Mouse (Mus musculus) limb, embryonic 10.5 days (tissue): ENCODE results near the gene Mat2a. TPM values are rescaled to one million over a fixed set of nuclear protein-coding genes. Genes with fewer than 3 reads are reported as not detected.
"Not testable (repeated sequence)": the region's sequence is repeated elsewhere in the genome, so short reads cannot be mapped to it uniquely, and the experiment has no call there.

Experiments used
- DNase-seq: peaks from one replicate; pipeline ENCODE4 v3.0.0-alpha.2; 2017; ENCODE audit warnings: low spot score
- H3K27ac ChIP-seq: fragments of 300-500 bp; sonication (generic); 2 replicates; pipeline ENCODE4 v1.5.1; 2016; ENCODE audit warnings: mild to moderate bottlenecking
- H3K27me3 ChIP-seq: fragments of 300-500 bp; sonication (generic); 2 replicates; pipeline ENCODE4 v1.6.1; 2016; ENCODE audit warnings: low read depth, mild to moderate bottlenecking; ENCODE audit not compliant: poor library complexity, severe bottlenecking
- H3K36me3 ChIP-seq: fragments of 300-500 bp; sonication (generic); 2 replicates; pipeline ENCODE4 v1.6.1; 2016; ENCODE audit warnings: mild to moderate bottlenecking, moderate library complexity
- H3K4me1 ChIP-seq: fragments of 300-500 bp; sonication (generic); 2 replicates; pipeline ENCODE4 v1.6.1; 2016
- H3K4me3 ChIP-seq: fragments of 300-500 bp; sonication (generic); 2 replicates; pipeline ENCODE4 v1.5.1; 2016; ENCODE audit warnings: mild to moderate bottlenecking, moderate library complexity
- H3K9me3 ChIP-seq: fragments of 300-500 bp; sonication (generic); replicated peaks from 2 replicates; pipeline ENCODE4 v1.6.1; 2016; ENCODE audit warnings: mild to moderate bottlenecking
- WGBS: fragments of 180-500 bp; shearing (Covaris S2); methylation state at CpG from one replicate; pipeline ENCODE4 v1.1.7; 2016; 5-methylcytosine and 5-hydroxymethylcytosine counted together
- polyA plus RNA-seq: library from polyadenylated mRNA; unstranded; fragments of >200 nt; fragmentation: Nextera tagmentation; extraction: Ambion mirVana; gene quantifications from 2 replicates; pipeline ENCODE4 v1.2.1, GENCODE M21; 2016

Mat2a gene
- polyA plus RNA-seq, 1 experiment from 2014 or later = 481 TPM

DNA sequence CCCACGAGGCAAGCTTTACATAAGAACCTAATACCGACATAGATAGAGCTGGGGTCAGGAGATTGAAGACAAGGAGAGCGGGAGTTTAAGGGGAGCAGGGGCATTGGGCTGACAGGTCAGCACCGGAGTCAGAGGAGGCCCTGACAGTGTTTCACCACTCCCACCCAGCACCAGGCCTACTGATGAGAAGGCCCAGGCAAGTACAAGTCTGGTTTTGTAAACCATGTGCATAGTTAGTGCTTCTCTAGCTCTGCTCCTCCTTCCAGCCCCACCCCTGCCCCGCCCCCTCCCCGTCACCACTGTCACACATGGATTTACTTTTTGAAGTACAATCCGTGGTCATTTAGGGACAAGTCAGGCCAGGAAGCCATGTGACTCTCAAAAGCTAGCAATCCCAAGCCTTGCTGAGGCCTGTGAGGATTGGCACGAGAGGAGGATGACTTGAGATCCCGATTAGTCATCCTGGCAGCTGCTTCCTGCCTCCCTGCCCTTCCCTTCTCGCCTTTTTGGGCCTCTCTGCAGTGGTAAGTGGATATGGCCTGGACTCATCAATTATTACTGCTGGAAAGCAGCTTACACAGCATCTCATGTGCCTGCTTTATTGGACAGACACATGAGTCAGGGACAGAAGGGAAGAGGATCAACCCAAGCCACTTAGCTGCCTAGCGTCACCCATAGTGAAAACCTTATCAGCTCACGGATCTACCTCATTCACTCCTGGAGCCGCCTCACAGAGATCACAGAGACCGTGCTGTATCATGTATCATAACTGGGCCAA lies 34.1 kb upstream of the Mat2a start:
- Histone ChIP-seq H3K36me3 (no peaks in the 10 kb centered on the region), H3K4me1 (peaks cover 10% of the 10 kb centered on the region), H3K27me3 (no peaks in the 10 kb centered on the region), H3K9me3 (no peaks in the 10 kb centered on the region), H3K27ac (no peak overlapping the region), H3K4me3 (no peak overlapping the region)
- DNase-seq = no peak
- 59% methylated on average over 14 of the region's 14 CpGs for WGBS

DNA sequence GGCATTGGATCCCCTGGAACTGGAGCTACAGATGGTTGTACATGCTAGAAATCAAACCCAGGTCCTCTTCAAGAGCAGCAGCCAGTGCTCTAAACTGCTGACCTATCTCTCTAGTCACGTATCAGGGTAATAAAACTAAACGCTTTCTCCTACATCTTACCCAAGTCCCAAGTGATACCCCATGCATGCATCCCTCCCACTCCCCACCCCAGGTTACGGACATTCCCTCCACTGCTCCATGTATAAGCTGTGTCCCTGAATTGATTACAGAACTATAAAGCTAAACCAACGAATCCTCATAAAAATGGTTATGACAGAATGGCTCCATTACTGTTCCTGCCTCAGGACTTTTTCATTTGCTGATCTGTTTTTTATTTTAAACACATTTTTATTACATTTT lies 26.8 kb upstream of the Mat2a start:
- WGBS = 71% methylated on average over 4 of the region's 4 CpGs
- Histone ChIP-seq H3K27me3 (no peaks in the 10 kb centered on the region), H3K4me3 (no peak overlapping the region), H3K36me3 (no peaks in the 10 kb centered on the region), H3K27ac (no peak overlapping the region), H3K4me1 (peaks cover 8% of the 10 kb centered on the region), H3K9me3 (no peaks in the 10 kb centered on the region)
- no peak for DNase-seq

DNA sequence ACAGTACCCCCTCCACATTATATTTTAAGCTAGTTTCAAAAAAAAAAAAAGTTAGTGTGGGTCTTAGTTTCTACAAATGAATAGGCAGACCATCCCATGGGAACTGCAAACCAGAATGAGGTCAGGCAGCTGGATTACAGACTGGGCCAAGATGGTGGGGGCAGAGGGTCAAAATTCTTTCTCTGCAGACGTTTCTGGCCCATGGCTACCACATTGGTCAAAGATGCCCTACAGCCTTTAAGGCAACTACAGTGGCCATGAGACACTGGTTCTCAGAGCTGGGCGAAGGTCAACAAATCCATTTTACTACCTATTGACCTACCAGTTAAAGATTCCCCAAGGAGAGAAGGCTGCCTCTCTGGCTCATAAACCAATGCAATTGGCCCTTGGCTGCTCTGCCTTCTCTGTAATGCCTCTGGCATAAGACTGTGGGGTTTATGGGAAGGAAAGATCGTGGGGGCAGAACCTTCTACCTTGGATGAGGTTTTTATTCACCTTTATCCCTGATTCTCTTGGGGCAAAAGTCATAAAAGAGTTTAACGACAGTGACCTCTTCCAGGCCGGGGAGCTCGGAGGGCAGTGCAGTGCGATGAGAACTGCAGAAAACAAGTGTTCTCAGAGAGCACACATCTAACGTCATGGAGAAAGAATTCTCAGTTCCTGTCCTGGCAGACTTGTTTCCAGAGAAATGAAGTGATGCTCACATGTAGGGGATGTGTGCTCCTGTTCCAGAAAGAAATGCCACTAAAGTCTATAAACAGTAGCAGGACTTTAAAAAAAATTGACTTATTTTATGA lies 26.2 kb upstream of the Mat2a start:
- no peak overlapping the region for H3K4me3 ChIP-seq
- H3K9me3 ChIP-seq = no peaks in the 10 kb centered on the region
- H3K27me3 ChIP-seq = no peaks in the 10 kb centered on the region
- no peak for DNase-seq
- peaks cover 8% of the 10 kb centered on the region for H3K4me1 ChIP-seq
- 56% methylated on average over 8 of the region's 8 CpGs for WGBS
- H3K36me3 ChIP-seq = no peaks in the 10 kb centered on the region
- no peak overlapping the region for H3K27ac ChIP-seq

DNA sequence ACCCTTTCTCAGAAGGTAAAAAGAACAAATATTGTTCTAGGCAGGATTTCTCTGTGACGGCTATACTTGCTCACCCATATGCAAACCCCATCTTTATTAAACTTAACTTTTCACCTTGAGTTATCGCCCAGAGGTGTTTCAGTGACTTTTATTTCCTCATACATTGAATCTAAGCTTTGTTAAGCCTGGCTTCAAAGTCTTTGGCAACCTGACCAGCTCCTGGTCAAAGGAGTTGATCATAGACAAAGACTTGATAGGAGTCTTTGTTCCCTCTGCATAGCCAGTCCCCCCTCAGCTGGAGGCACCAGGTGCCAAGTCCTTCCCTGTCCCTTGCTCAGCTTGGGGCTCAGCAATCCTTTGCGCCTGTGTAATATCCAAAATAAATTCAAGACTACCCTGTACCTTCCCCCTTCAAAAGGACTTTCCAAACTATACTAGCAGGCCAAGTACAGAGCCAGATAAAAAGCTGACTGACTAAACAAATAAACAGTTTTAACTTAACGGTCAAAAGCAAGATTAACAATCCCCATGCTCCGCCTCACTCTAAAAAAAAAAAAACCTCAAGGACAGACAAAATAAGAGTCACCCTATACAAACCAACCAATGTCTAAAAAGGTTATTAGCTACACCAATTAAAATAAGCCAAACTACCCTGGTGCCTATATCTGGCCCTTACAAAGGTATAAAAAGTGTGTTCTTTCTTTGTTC lies 23.3 kb upstream of the Mat2a start:
- not testable (repeated sequence) for H3K36me3 ChIP-seq, DNase-seq, H3K27ac ChIP-seq, H3K9me3 ChIP-seq, H3K4me3 ChIP-seq, H3K27me3 ChIP-seq
- 91% methylated on average over 5 of the region's 5 CpGs for WGBS
- peaks cover 15% of the 10 kb centered on the region for H3K4me1 ChIP-seq

DNA sequence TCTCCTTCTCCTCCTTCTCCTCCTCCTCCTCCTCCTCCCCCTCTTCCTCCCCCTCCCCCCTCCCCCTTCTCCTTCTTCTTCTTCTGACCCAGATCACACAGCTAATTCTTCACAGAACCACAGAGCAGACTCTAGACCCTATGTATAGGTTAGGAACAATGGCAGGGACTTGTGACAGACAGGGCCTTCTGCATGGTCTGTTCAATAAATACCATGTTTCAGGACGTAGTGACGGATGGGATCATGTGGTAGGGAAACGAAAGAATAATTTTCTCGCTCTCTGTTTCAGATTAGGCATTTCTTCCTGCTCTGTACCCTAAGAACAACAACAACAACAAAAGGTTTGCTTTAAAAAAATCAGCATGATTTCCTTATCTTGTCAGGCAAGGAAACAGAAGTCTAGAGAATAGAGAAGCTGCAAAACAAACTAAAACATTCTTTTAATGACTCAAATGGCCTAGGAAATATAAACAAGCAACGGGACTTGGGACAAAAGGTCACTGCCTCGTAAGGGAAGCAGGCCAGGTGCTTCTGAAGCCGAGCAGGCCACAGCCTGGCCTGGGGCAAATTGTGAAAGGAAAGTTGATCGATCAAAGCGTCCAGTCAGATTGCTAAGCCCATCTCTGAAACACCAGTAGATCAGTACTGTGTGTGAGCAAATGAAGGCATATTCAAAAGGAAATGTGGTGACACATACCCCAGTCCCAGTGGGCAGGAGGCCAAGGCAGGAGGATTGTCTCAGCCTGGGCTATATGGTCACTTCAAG lies 20.9 kb upstream of the Mat2a start:
- 54% methylated on average over 9 of the region's 9 CpGs for WGBS
- no peaks in the 10 kb centered on the region for H3K36me3 ChIP-seq
- DNase-seq = no peak
- peaks cover 7% of the 10 kb centered on the region for H3K4me1 ChIP-seq
- no peaks in the 10 kb centered on the region for H3K9me3 ChIP-seq
- no peaks in the 10 kb centered on the region for H3K27me3 ChIP-seq
- H3K27ac ChIP-seq = no peak overlapping the region
- no peak overlapping the region for H3K4me3 ChIP-seq

DNA sequence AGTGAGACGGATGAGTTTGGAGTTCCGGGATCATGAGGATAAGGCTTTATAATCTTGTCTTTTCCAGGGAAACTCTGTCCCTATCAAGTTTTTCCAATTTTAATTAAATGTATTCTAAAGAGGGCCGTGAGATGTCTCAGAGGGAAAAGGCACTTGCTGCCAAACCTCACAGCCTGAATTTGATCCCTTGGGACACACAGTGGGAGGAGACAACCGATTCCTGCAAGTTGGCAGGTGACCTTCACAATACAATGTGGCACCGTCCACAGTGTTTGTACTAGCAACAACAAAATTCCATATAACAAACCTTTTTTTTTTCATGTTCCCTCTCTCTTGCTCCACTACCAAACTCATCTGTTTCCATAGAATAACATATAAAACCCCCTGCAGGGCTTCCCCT lies 19.6 kb upstream of the Mat2a start:
- WGBS = 83% methylated on average over 5 of the region's 5 CpGs
- H3K36me3 ChIP-seq = no peaks in the 10 kb centered on the region
- H3K27me3 ChIP-seq = no peaks in the 10 kb centered on the region
- H3K4me1 ChIP-seq = peaks cover 7% of the 10 kb centered on the region; the same call in 1 of the 2 replicates
- H3K27ac ChIP-seq = no peak overlapping the region
- no peak for DNase-seq
- no peaks in the 10 kb centered on the region for H3K9me3 ChIP-seq
- H3K4me3 ChIP-seq = no peak overlapping the region

DNA sequence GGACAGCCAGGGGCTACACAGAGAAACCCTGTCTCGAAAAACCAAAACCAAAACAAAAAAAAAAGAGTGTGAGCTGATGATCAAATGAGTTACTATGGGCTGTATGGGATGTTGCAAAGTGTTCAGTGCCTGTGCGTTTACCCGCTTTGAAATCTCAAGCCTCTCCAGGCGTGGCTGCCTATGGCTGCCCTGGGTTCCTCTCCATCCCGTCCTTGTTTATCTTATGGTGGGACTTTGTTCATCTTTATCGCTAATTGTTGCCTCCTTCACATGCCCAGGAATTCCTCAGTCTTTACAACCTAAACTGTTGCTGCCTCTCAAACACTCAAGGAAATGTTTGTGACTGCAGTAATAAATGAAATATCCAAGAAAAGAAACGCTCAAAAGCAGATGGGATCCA lies 19.1 kb upstream of the Mat2a start:
- no peak overlapping the region for H3K4me3 ChIP-seq
- H3K27ac ChIP-seq = no peak overlapping the region
- no peak for DNase-seq
- 71% methylated on average over 7 of the region's 7 CpGs for WGBS
- H3K27me3 ChIP-seq = no peaks in the 10 kb centered on the region
- no peaks in the 10 kb centered on the region for H3K36me3 ChIP-seq
- peaks cover 7% of the 10 kb centered on the region; the same call in 1 of the 2 replicates for H3K4me1 ChIP-seq
- no peaks in the 10 kb centered on the region for H3K9me3 ChIP-seq

DNA sequence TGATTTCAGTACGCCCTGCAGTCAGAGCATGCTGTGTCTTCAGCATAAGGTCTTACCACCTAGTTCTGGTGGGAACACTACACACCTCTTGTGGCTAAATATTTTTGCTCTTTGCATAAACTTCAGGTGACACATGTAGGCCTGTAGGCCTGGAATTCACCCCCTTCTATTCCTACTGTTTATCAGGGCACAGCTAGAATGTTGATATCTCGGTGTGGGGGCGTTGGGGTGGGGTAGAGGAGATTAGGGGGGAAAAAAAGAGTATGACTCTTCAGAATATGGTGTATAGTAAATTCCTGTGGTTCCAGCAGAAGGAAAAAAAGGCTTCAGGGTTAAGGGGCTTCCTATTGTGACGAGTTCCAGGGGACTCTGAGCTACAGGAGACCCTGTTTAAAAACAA lies 17.2 kb upstream of the Mat2a start:
- H3K4me1 ChIP-seq = peaks cover 7% of the 10 kb centered on the region; the same call in 1 of the 2 replicates
- H3K4me3 ChIP-seq = no peak overlapping the region
- no peaks in the 10 kb centered on the region for H3K27me3 ChIP-seq
- no peaks in the 10 kb centered on the region for H3K36me3 ChIP-seq
- H3K27ac ChIP-seq = no peak overlapping the region
- no peaks in the 10 kb centered on the region for H3K9me3 ChIP-seq
- WGBS = 88% methylated on average over 4 of the region's 4 CpGs
- DNase-seq = no peak

DNA sequence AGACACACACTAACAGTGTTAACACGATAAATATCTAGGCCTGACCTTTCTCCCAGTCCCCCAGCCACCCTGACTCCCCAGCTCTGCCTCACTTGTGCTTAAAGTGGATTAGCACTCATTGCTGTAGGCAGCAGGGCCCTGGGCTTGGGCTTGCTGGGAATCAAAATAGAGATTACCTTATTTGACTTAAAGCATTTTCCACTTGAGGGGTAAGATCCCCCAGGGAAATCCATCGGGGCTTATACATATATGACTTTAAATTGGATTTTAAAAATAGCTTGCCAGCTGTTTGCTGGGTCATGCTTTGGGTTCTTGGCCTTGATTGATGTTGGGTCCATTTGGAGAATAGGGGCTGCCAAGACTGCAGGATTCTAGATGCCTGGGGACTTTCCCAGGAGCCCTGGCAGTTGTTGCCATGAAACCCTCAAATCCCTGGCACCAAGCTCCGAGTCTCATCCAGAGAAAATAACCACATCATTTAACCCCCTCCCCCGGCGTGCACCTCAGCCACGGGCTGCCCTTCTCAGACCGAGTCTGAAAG lies 15.5 kb upstream of the Mat2a start:
- Histone ChIP-seq H3K9me3 (no peaks in the 10 kb centered on the region), H3K27ac (no peak overlapping the region), H3K27me3 (no peaks in the 10 kb centered on the region), H3K4me3 (no peak overlapping the region), H3K36me3 (no peaks in the 10 kb centered on the region), H3K4me1 (no peaks in the 10 kb centered on the region)
- 85% methylated on average over 7 of the region's 7 CpGs for WGBS
- no peak for DNase-seq

DNA sequence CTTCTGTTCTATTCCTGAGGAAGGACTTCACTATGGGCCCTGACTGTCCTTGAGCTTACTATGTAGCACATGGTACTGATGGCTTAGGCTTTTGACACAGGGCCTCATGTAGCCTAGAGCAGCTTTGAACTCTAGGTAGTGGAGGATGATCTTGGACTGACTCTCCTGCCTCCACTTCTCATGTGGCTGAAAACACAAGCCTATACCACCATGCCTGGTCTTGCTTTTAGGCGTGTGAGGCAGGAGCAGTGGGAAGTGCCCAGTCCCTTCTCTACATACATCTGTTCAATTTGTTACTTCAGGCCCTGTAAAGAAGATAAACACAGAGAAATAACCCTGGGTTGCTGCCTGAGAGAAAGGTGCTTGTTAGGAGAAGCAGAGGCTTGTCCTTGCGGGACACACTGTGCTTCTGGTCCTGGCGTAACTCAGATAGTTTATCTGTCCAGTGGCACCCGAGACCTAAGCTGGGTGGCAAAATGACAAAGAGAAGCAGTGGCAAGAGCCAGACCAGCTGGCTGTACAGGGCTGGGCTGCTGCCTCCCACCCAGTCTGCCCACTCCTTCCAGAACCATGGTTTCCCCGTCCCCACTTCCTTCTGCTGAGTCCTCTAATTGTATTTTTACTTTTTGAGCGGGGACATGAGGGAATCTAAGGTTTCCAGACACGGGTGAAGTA lies 14.9 kb upstream of the Mat2a start:
- 82% methylated on average over 7 of the region's 7 CpGs for WGBS
- H3K27ac ChIP-seq = no peak overlapping the region

DNA sequence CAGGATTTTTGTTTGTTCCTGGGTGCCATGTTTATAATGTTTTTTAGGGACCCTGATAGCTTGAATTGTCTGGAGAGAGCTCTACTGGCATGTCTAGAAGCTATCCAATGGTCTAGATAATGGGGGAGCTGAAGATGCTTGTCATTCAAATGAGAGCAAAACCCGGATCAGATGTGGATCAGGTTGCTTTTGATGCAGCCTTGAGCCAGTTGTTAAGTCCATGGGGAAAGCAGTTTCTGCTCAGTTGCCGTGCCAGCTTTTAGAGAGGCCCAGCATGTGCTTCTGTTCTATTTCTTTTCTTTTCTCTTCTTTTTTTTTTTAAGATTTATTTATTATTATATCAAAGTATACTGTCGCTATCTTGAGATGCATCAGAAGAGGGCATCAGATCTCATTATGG lies 14.2 kb upstream of the Mat2a start:
- WGBS = 83% methylated on average over 3 of the region's 3 CpGs
- no peaks in the 10 kb centered on the region for H3K36me3 ChIP-seq
- no peaks in the 10 kb centered on the region for H3K27me3 ChIP-seq
- no peaks in the 10 kb centered on the region for H3K4me1 ChIP-seq
- no peak overlapping the region for H3K27ac ChIP-seq
- H3K4me3 ChIP-seq = no peak overlapping the region
- H3K9me3 ChIP-seq = no peaks in the 10 kb centered on the region
- DNase-seq = no peak

More for the DNA sequence above, 14.9 kb upstream of the Mat2a start:
- H3K36me3 ChIP-seq = no peaks in the 10 kb centered on the region
- no peaks in the 10 kb centered on the region for H3K4me1 ChIP-seq
- no peak for DNase-seq
- H3K4me3 ChIP-seq = no peak overlapping the region
- no peaks in the 10 kb centered on the region for H3K9me3 ChIP-seq
- no peaks in the 10 kb centered on the region for H3K27me3 ChIP-seq

DNA sequence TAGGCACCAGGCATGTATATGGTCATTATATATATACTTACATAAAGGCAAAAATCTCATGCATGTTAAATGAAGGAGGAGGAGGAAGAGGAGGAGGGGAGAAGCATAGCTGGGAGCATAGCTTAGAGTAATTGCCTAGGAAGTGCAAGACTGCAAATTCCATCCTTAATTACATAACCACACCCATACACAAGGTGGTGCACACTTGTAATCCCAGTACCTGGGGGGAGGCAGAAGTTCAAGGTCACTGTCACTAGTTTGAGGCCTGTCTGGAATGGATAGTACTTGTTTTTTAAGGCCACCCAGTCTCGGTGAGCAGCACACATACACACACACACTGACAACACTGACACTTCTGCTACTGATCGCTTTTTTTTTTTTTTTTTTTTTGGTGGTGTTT lies 13.0 kb upstream of the Mat2a start:
- Histone ChIP-seq H3K4me3 (no peak overlapping the region), H3K27me3 (no peaks in the 10 kb centered on the region), H3K4me1 (no peaks in the 10 kb centered on the region), H3K36me3 (no peaks in the 10 kb centered on the region), H3K27ac (no peak overlapping the region), H3K9me3 (no peaks in the 10 kb centered on the region)
- WGBS = 77% methylated on average over 2 of the region's 2 CpGs
- no peak for DNase-seq
